Mouse (Mus musculus) spleen, adult 10 weeks (tissue): ENCODE measurements around the gene Susd4. TPM values are rescaled to one million over a fixed set of nuclear protein-coding genes. Genes with fewer than 3 reads are reported as not detected.

Source experiments
- polyA plus RNA-seq: library from polyadenylated mRNA; stranded (reverse); fragments of 350-450 nt; fragmentation: Illumina TruSeq; extraction: RNeasy Lipid Tissue Mini Kit (QIAGEN cat#74804); gene quantifications from one replicate; pipeline ENCODE4 v1.2.3, GENCODE M21; 2015; ENCODE audit warnings: low replicate concordance; ENCODE audit not compliant: insufficient read depth

Gene Susd4
- polyA plus RNA-seq, result 0.44 TPM

GRCm38 (mm10) chr1:182763716-182764461 lies at the start of gene Susd4:
Susd4 (plus strand) TSS chr1:182763860.

DNA sequence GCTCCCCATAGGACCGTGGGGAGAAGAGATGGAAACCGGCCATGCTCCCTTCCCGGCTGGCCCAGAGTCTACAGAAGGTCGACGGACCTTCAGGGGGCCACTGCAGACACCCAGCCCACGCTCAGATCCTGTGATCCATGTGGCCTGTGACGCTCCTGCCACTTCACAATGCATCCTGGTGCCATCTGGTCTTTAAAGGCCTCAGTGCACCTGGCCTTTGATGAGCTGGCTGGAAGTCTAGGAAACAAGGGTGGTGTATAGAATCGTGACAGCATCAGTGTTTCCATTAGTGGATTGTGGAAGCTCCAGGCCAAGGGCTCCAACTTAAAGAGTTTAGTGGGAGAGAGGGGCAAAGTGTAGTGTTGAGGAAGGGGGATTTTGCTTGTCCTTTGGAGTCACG lies 14.6 kb upstream of the Susd4 start, which contains the start of gene Ccdc185:
Ccdc185 (minus strand) TSS at position 101 of the 400 bp plus-strand sequence.

Other genes starting within 250 kb of the Susd4 start
- gene Capn2, start 246.3 kb upstream of the Susd4 start, polyA plus RNA-seq, result 48.8 TPM
- not detected for gene Capn8, start 198.9 kb upstream of the Susd4 start, polyA plus RNA-seq
- gene Ccdc185, start 14.7 kb upstream of the Susd4 start, polyA plus RNA-seq, result not detected
- gene Tlr5, start 190.9 kb downstream of the Susd4 start, polyA plus RNA-seq, result 7.5 TPM